ENCODE assay signal across 8 mouse cellular contexts in the genomic region with DNA sequence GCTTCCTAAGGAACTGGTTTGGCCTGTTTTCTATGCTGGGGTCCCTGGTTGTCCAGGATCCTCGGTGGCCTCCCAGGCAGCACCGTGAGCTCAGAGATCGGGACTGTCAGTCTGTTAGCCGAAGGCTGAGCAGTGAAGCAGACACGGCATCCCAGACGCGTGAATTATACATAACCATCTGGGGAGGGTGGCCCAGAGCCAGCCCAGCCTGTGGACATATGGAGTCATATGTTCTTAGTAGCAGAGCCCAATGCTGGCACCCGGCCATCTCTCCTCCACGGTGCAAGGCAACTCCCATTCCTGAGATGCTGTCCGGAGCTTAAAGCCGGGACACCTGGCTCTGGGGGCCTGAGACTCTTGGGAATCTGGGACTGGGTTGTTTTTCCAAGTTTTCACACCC. TPM values are rescaled to one million over a fixed set of nuclear protein-coding genes. Genes with fewer than 3 reads are reported as not detected.
DNase-seq lines count a peak whose midpoint lies in the region; ATAC-seq lines count a peak whose summit lies in the region.
"Had no signal": no experiment of that assay in that cellular context is flagged by ENCODE, and none has a peak within 500 bp of the region (broad histone marks: within the 10 kb centered on the region; RNA-seq: fewer than 3 reads in every experiment).

No protein-coding gene starts in this region.

- ATAC-seq in lung, embryonic 15.5 days (ENCODE audit: borderline replicate concordance, extremely low read depth, low FRiP score, low TSS enrichment): peak; percentile 79

- H3K9ac ChIP-seq in lung, embryonic 15.5 days: no peak overlapping the region

- H3K9me3 ChIP-seq in lung, embryonic 15.5 days: no peaks in the 10 kb centered on the region

- peaks cover 4% of the 10 kb centered on the region; the same call in 1 of the 2 replicates for H3K4me1 ChIP-seq in lung, embryonic 15.5 days

- H3K4me3 ChIP-seq in lung, embryonic 15.5 days: no peak overlapping the region

- 34% methylated on average over 11 of the region's 11 CpGs for WGBS in lung, embryonic 15.5 days

- H3K36me3 ChIP-seq in lung, embryonic 15.5 days: no peaks in the 10 kb centered on the region

- no peaks in the 10 kb centered on the region for H3K27me3 ChIP-seq in lung, embryonic 15.5 days

- no peak overlapping the region for H3K4me2 ChIP-seq in lung, embryonic 15.5 days

- H3K27ac ChIP-seq in lung, embryonic 15.5 days: no peak overlapping the region
- H3K27ac ChIP-seq: kidney, postnatal 0 days had no signal

- DNase-seq in lung, postnatal 10 days: no peak
- DNase-seq in cerebellum, postnatal 36 days: peak; percentile 88 to 91
- peak; percentile 71 to 90 for DNase-seq in layer of hippocampus, adult 18-20 months (ENCODE audit: low spot score in 2 of 2)
- peak; percentile 77 to 82 for DNase-seq in right cerebral cortex, postnatal 36 days (ENCODE audit: low spot score in 2 of 2)
- DNase-seq in urinary bladder, postnatal 10 days (ENCODE audit: low spot score): no peak
- DNase-seq in adrenal gland, adult 18-20 months (ENCODE audit: low spot score in 2 of 2): no peak

RNA-seq across cellular contexts. Expression of gene Myl2, which starts 19.8 kb away (rescaled TPM):
- 30.4 and 142 TPM in 2 replicates for polyA plus RNA-seq in lung, embryonic 15.5 days (2015; fragmentation: Nextera tagmentation; extraction: Ambion mirVana)
- total RNA-seq in layer of hippocampus, adult 18-20 months (2021): 1 to 10 TPM; 1.1 to 2.2 TPM
- total RNA-seq in adrenal gland, adult 18-20 months (2021): not detected

RNA-seq across cellular contexts. Expression of gene Cux2, which starts 31.0 kb away (rescaled TPM):
- polyA plus RNA-seq in lung, embryonic 15.5 days (2015; fragmentation: Nextera tagmentation; extraction: Ambion mirVana): 2.4 and 3.6 TPM in 2 replicates
- total RNA-seq in layer of hippocampus, adult 18-20 months (2021): 10 to 100 TPM; 30.8 to 31.3 TPM
- 10 to 100 TPM; 11.4 to 15.0 TPM for total RNA-seq in adrenal gland, adult 18-20 months (2021)

RNA-seq across cellular contexts. Expression of gene Ccdc63, which starts 59.7 kb away (rescaled TPM):
- not detected in 2 replicates for polyA plus RNA-seq in lung, embryonic 15.5 days (2015; fragmentation: Nextera tagmentation; extraction: Ambion mirVana)
- 1 to 10 TPM in 1 of 2 experiments, under 1 TPM in 1; 0.68 to 1.0 TPM for total RNA-seq in layer of hippocampus, adult 18-20 months (2021)
- total RNA-seq in adrenal gland, adult 18-20 months (2021): under 1 TPM in 1 of 2 experiments, not detected in 1; 0.13 TPM
- polyA plus RNA-seq: kidney, postnatal 0 days had no signal

Comparison
In these comparisons a context has a peak if more than half of its experiments do, and no peak if none do; other contexts are left out.
1. DNase-seq: peak in cerebellum, postnatal 36 days (2 of 2), layer of hippocampus, adult 18-20 months (2 of 2) and right cerebral cortex, postnatal 36 days (2 of 2); none in lung, postnatal 10 days (single experiment), urinary bladder, postnatal 10 days (single experiment) and adrenal gland, adult 18-20 months (0 of 2).